Mouse (Mus musculus): ENCODE data around the gene Arr3.

The Arr3 gene

GRCm38 (mm10) chrX:100605314-100605713 lies at the start of gene Arr3:
Gene Arr3 (plus strand): TSS chrX:100605497.
- no peak for DNase-seq (ENCODE audit: low spot score in 2 of 2)

- DNase-seq (ENCODE audit: low spot score in 2 of 2): no peak
Observed at GRCm38 (mm10) chrX:100556026-100556425, 49.3 kb upstream of the Arr3 start.

GRCm38 (mm10) chrX:100565696-100566095 lies 39.6 kb upstream of the Arr3 start:
- no peak for DNase-seq (ENCODE audit: low spot score in 2 of 2)

- DNase-seq (ENCODE audit: low spot score in 2 of 2): no peak
Observed at GRCm38 (mm10) chrX:100571951-100572350, 33.3 kb upstream of the Arr3 start, which contains the start of gene Awat1. Gene Awat1 (plus strand): TSS chrX:100572251.

GRCm38 (mm10) chrX:100594791-100595190 lies 10.5 kb upstream of the Arr3 start, which contains the start of gene P2ry4:
Gene P2ry4 (minus strand): TSS chrX:100594869.
- DNase-seq (ENCODE audit: low spot score in 2 of 2): no peak

GRCm38 (mm10) chrX:100597439-100597838 lies 7.9 kb upstream of the Arr3 start:
- no peak for DNase-seq (ENCODE audit: low spot score in 2 of 2)

GRCm38 (mm10) chrX:100599755-100600154 lies 5.5 kb upstream of the Arr3 start:
- DNase-seq (ENCODE audit: low spot score in 2 of 2): no peak

- no peak for DNase-seq (ENCODE audit: low spot score in 2 of 2)
Observed at GRCm38 (mm10) chrX:100618488-100618887, 13.2 kb downstream of the Arr3 start.

- DNase-seq (ENCODE audit: low spot score in 2 of 2): no peak
Observed at GRCm38 (mm10) chrX:100621366-100621765, 16.1 kb downstream of the Arr3 start.

- DNase-seq (ENCODE audit: low spot score in 2 of 2): no peak
Observed at GRCm38 (mm10) chrX:100624242-100624641, 18.9 kb downstream of the Arr3 start.

- DNase-seq (ENCODE audit: low spot score in 2 of 2): no peak
Observed at GRCm38 (mm10) chrX:100625146-100625545, 19.8 kb downstream of the Arr3 start.

- DNase-seq (ENCODE audit: low spot score in 2 of 2): no peak
Observed at GRCm38 (mm10) chrX:100625546-100625801, 20.2 kb downstream of the Arr3 start, which contains the start of gene Kif4. Gene Kif4 (plus strand): TSS chrX:100625737.

- DNase-seq (ENCODE audit: low spot score in 2 of 2): peak; percentile 73 to 79
Observed at GRCm38 (mm10) chrX:100625802-100626793, 20.8 kb downstream of the Arr3 start, which contains the start of gene Pdzd11. Gene Pdzd11 (minus strand): TSS chrX:100626568.

GRCm38 (mm10) chrX:100629076-100629475 lies 23.8 kb downstream of the Arr3 start:
- DNase-seq (ENCODE audit: low spot score in 2 of 2): no peak

- no peak for DNase-seq (ENCODE audit: low spot score in 2 of 2)
Observed at GRCm38 (mm10) chrX:100638477-100638876, 33.2 kb downstream of the Arr3 start.

GRCm38 (mm10) chrX:100652848-100653247 lies 47.6 kb downstream of the Arr3 start:
- no peak for DNase-seq (ENCODE audit: low spot score in 2 of 2)

- DNase-seq (ENCODE audit: low spot score in 2 of 2): no peak
Observed at GRCm38 (mm10) chrX:100664825-100665224, 59.5 kb downstream of the Arr3 start.

All from spleen, postnatal 14 days (tissue).